Comparison of ENCODE assay signal across 20 mouse cellular contexts in genomic region chr7:142699334-142699860, GRCm38 (mm10). TPM values are rescaled to one million over a fixed set of nuclear protein-coding genes. Genes with fewer than 3 reads are reported as not detected.
DNase-seq lines count a peak whose midpoint lies in the region; ATAC-seq and TF ChIP-seq lines count a peak whose summit lies in the region.
"Had no signal": no experiment of that assay in that cellular context is flagged by ENCODE, and none has a peak within 500 bp of the region (broad histone marks: within the 10 kb centered on the region; RNA-seq: fewer than 3 reads in every experiment).

No protein-coding gene starts in this region.

- no peak overlapping the region for H3K4me3 ChIP-seq in kidney, embryonic 14.5 days (ENCODE audit: low read length)
- no peak overlapping the region for H3K4me3 ChIP-seq in heart, postnatal 0 days (ENCODE audit: low read depth, low read length)
- H3K4me3 ChIP-seq: hindbrain, embryonic 15.5 days; kidney, embryonic 15.5 days; liver, embryonic 13.5 days had no signal

- TF ChIP-seq EP300 in heart, postnatal 0 days (IDR thresholded peaks at IDR 0.05; ENCODE audit: low read depth), result no peak

- H3K36me3 ChIP-seq in kidney, embryonic 14.5 days (ENCODE audit: control insufficient read depth, insufficient read depth, low read length), result no peaks in the 10 kb centered on the region
- H3K36me3 ChIP-seq in heart, postnatal 0 days (replicated peaks; ENCODE audit: control insufficient read depth, insufficient read depth, low read length), result no peaks in the 10 kb centered on the region
- H3K36me3 ChIP-seq: hindbrain, embryonic 15.5 days; kidney, embryonic 15.5 days; liver, embryonic 13.5 days had no signal

- H3K4me1 ChIP-seq in kidney, embryonic 14.5 days (ENCODE audit: control insufficient read depth, insufficient read depth, low read length), result no peaks in the 10 kb centered on the region
- no peaks in the 10 kb centered on the region for H3K4me1 ChIP-seq in heart, postnatal 0 days (ENCODE audit: control insufficient read depth, insufficient read depth)
- H3K4me1 ChIP-seq: hindbrain, embryonic 15.5 days; kidney, embryonic 15.5 days; liver, embryonic 13.5 days had no signal

- H3K4me2 ChIP-seq in kidney, embryonic 14.5 days (replicated peaks; ENCODE audit: low read depth, low read length), result no peak overlapping the region
- no peak overlapping the region for H3K4me2 ChIP-seq in heart, postnatal 0 days (ENCODE audit: low read depth, low read length)
- H3K4me2 ChIP-seq: hindbrain, embryonic 15.5 days; kidney, embryonic 15.5 days; liver, embryonic 13.5 days had no signal

- H3K9me3 ChIP-seq in kidney, embryonic 14.5 days (ENCODE audit: control insufficient read depth, low read length), result no peaks in the 10 kb centered on the region
- H3K9me3 ChIP-seq in heart, postnatal 0 days (replicated peaks; ENCODE audit: control insufficient read depth, low read length), result no peaks in the 10 kb centered on the region
- H3K9me3 ChIP-seq: hindbrain, embryonic 15.5 days; kidney, embryonic 15.5 days; liver, embryonic 13.5 days had no signal

- TF ChIP-seq CTCF in brain, embryonic 14.5 days (IDR thresholded peaks at IDR 0.05; ENCODE audit: borderline replicate concordance, extremely low read depth, insufficient read depth, insufficient read length), result no peak
- no peak for TF ChIP-seq CTCF in heart, postnatal 0 days (IDR thresholded peaks at IDR 0.05; ENCODE audit: low read depth)

- H3K27ac ChIP-seq in kidney, embryonic 14.5 days (ENCODE audit: low read depth, low read length), result no peak overlapping the region
- no peak overlapping the region for H3K27ac ChIP-seq in heart, postnatal 0 days (ENCODE audit: low read depth)
- H3K27ac ChIP-seq: hindbrain, embryonic 15.5 days; kidney, embryonic 15.5 days; liver, embryonic 13.5 days had no signal

- no peak overlapping the region for H3K9ac ChIP-seq in kidney, embryonic 14.5 days (ENCODE audit: low read depth, low read length)
- no peak overlapping the region for H3K9ac ChIP-seq in heart, postnatal 0 days (replicated peaks; ENCODE audit: low read depth, low read length)
- H3K9ac ChIP-seq: hindbrain, embryonic 15.5 days; kidney, embryonic 15.5 days; liver, embryonic 13.5 days had no signal

- TF ChIP-seq POLR2A in brain, embryonic 14.5 days (IDR thresholded peaks at IDR 0.05; ENCODE audit: borderline replicate concordance, extremely low read depth, insufficient read depth, insufficient read length, poor library complexity, severe bottlenecking), result no peak

- WGBS in kidney, embryonic 14.5 days, result 69% methylated on average over 5 of the region's 5 CpGs
- WGBS in heart, postnatal 0 days, result 50% methylated on average over 5 of the region's 5 CpGs

- DNase-seq in adrenal gland, postnatal 10 days, result peak; percentile 63
- no peak for DNase-seq in adrenal gland, postnatal 25 days
- peak; percentile 28 to 41 for DNase-seq in kidney, postnatal 4 days
- peak; percentile 5 for DNase-seq in brain, embryonic 14.5 days (ENCODE audit: low read depth)
- peak; percentile 58 for DNase-seq in heart, postnatal 0 days (ENCODE audit: low spot score)
- DNase-seq in right cerebral cortex, adult 18-20 months, result no peak
- DNase-seq: cerebellum, adult 11 months; liver, embryonic 13.5 days; midbrain, embryonic 14.5 days had no signal

- H3K27me3 ChIP-seq in kidney, embryonic 14.5 days (ENCODE audit: control insufficient read depth, insufficient read depth, low read length), result no peaks in the 10 kb centered on the region
- H3K27me3 ChIP-seq in heart, postnatal 0 days (ENCODE audit: control insufficient read depth, insufficient read depth, low read length), result no peaks in the 10 kb centered on the region
- H3K27me3 ChIP-seq: hindbrain, embryonic 15.5 days; kidney, embryonic 15.5 days; liver, embryonic 13.5 days had no signal

- no peak for ATAC-seq in kidney, embryonic 14.5 days (ENCODE audit: low FRiP score, low TSS enrichment)
- ATAC-seq in heart, postnatal 0 days (ENCODE audit: insufficient read depth, low read depth), result peak; percentile 20; the same call in 1 of the 2 replicates
- no peak for ATAC-seq in granulocyte monocyte progenitor cell, adult 5-6 weeks (replicated peaks; ENCODE audit: poor library complexity, severe bottlenecking)
- ATAC-seq: forebrain, embryonic 14.5 days had no signal

RNA-seq across cellular contexts. Expression of gene Gm49394, which starts 29.7 kb away (rescaled TPM):
- total RNA-seq in adrenal gland, postnatal 10 days (2021), result under 1 TPM in 1 of 2 experiments, not detected in 1; 0.09 TPM
- total RNA-seq in adrenal gland, postnatal 25 days (2021), result not detected in 2 replicates
- not detected in 2 replicates for polyA plus RNA-seq in kidney, embryonic 14.5 days (2014; fragmentation: Nextera tagmentation; extraction: Ambion mirVana)
- polyA plus RNA-seq in brain, embryonic 14.5 days (2012; rRNA removed), result 0.06 and 0.34 TPM in 2 replicates
- not detected in 2 replicates for total RNA-seq in heart, postnatal 0 days (2014; rRNA removed; ENCODE audit: low replicate concordance)
- not detected in 2 replicates for polyA plus RNA-seq in heart, postnatal 0 days (2015; fragmentation: Nextera tagmentation; extraction: Ambion mirVana)
- not detected in 2 replicates for total RNA-seq in granulocyte monocyte progenitor cell, adult 5-6 weeks (2014; fragmentation: Nextera tagmentation)
- total RNA-seq in granulocyte monocyte progenitor cell, adult 5-6 weeks (2017), result not detected in 2 replicates
- total RNA-seq: adrenal gland, postnatal 36 days; left cerebral cortex, postnatal 36 days had no signal
- polyA plus RNA-seq: cortical plate, adult 2 months; forebrain, embryonic 14.5 days; gonadal fat pad, adult 2 months; hindbrain, embryonic 15.5 days; kidney, embryonic 15.5 days; liver, embryonic 13.5 days; midbrain, embryonic 14.5 days; neural tube, embryonic 11.5 days had no signal

RNA-seq across cellular contexts. Expression of gene Igf2, which starts 32.8 kb away (rescaled TPM):
- total RNA-seq in adrenal gland, postnatal 10 days (2021), result 1,000 to 10,000 TPM; 1,376 to 1,421 TPM
- 6.7 and 7.9 TPM in 2 replicates for total RNA-seq in adrenal gland, postnatal 25 days (2021)
- 627 and 715 TPM in 2 replicates for polyA plus RNA-seq in kidney, embryonic 14.5 days (2014; fragmentation: Nextera tagmentation; extraction: Ambion mirVana)
- 234 and 457 TPM in 2 replicates for polyA plus RNA-seq in brain, embryonic 14.5 days (2012; rRNA removed)
- 1,317 and 1,642 TPM in 2 replicates for total RNA-seq in heart, postnatal 0 days (2014; rRNA removed; ENCODE audit: low replicate concordance)
- polyA plus RNA-seq in heart, postnatal 0 days (2015; fragmentation: Nextera tagmentation; extraction: Ambion mirVana), result 950 and 1,040 TPM in 2 replicates
- not detected in 2 replicates for total RNA-seq in granulocyte monocyte progenitor cell, adult 5-6 weeks (2014; fragmentation: Nextera tagmentation)
- 2.5 TPM in 1 of 2 replicates, not detected in the other for total RNA-seq in granulocyte monocyte progenitor cell, adult 5-6 weeks (2017)

RNA-seq across cellular contexts. Expression of gene Ins2, which starts 43.8 kb away (rescaled TPM):
- not detected for total RNA-seq in adrenal gland, postnatal 10 days (2021)
- not detected in 2 replicates for total RNA-seq in adrenal gland, postnatal 25 days (2021)
- 0.81 TPM in 1 of 2 replicates, not detected in the other for polyA plus RNA-seq in kidney, embryonic 14.5 days (2014; fragmentation: Nextera tagmentation; extraction: Ambion mirVana)
- polyA plus RNA-seq in brain, embryonic 14.5 days (2012; rRNA removed), result 0.44 and 1.1 TPM in 2 replicates
- total RNA-seq in heart, postnatal 0 days (2014; rRNA removed; ENCODE audit: low replicate concordance), result not detected in 2 replicates
- polyA plus RNA-seq in heart, postnatal 0 days (2015; fragmentation: Nextera tagmentation; extraction: Ambion mirVana), result 0.85 TPM in 1 of 2 replicates, not detected in the other
- not detected in 2 replicates for total RNA-seq in granulocyte monocyte progenitor cell, adult 5-6 weeks (2014; fragmentation: Nextera tagmentation)
- not detected in 2 replicates for total RNA-seq in granulocyte monocyte progenitor cell, adult 5-6 weeks (2017)
- total RNA-seq: adrenal gland, postnatal 36 days; layer of hippocampus, postnatal 14 days; left cerebral cortex, postnatal 36 days had no signal
- polyA plus RNA-seq: cortical plate, adult 2 months; gonadal fat pad, adult 2 months; liver, embryonic 13.5 days; midbrain, embryonic 14.5 days; neural tube, embryonic 11.5 days had no signal

Comparison
In these comparisons a context has a peak if more than half of its experiments do, and no peak if none do; other contexts are left out.
1. DNase-seq: peak in adrenal gland, postnatal 10 days (single experiment), kidney, postnatal 4 days (2 of 2), brain, embryonic 14.5 days (single experiment) and heart, postnatal 0 days (single experiment); none in adrenal gland, postnatal 25 days (single experiment) and right cerebral cortex, adult 18-20 months (single experiment).
2. RNA of gene Igf2, which starts 32.8 kb away (total RNA-seq): 1,376 to 1,421 TPM in adrenal gland, postnatal 10 days and 1,317 to 1,642 TPM in heart, postnatal 0 days; 6.7 to 7.9 TPM in adrenal gland, postnatal 25 days and 2.5 TPM in granulocyte monocyte progenitor cell, adult 5-6 weeks; every median in the first group is over 100 times any median in the second.